Mouse (Mus musculus): Measurements from ENCODE around the gene Gm21627.
"Not testable (repeated sequence)": the region's sequence is repeated elsewhere in the genome, so short reads cannot be mapped to it uniquely, and the experiment has no call there.

Gene Gm21627

GRCm38 (mm10) chrY:63228127-63228526, at the start of gene Gm21627:
TSS of gene Gm21627 (plus strand) at chrY:63228427.
- DNase-seq (ENCODE audit: low spot score): not testable (repeated sequence)
